Mouse (Mus musculus) liver, postnatal 0 days (tissue): Measurements from ENCODE around the gene Eepd1.

Experiments
- CTCF ChIP-seq: sonication (generic); IDR thresholded peaks from 2 replicates; pipeline ENCODE4 v1.5.1; 2016; ENCODE audit warnings: antibody characterized with exemption, low read depth
- EP300 ChIP-seq: IDR thresholded peaks from 2 replicates; pipeline ENCODE4 v1.6.1; 2016; ENCODE audit warnings: antibody characterized with exemption, low read depth, mild to moderate bottlenecking

DNA sequence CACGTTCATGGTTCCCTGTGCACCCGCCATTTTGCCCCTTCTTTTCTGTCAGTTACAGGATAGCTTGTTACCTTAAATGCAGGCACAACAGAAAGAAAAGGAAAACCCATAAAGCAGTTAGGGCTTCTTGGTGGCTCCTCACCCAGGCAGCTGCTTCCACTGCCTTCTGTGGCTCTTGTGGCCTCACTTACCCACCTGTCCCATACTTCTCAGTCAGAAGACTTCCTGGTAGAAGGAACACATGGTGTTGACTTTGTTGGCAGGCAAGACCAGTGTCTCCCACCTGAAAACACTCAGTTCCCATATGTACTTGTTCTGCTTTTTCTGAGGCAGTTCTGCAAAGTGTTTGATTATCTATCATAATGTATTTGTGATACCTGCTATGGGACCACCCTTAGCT is 40.5 kb downstream of the Eepd1 start:
- TF ChIP-seq CTCF (no peak), EP300 (no peak)
